Mouse (Mus musculus): ENCODE data around the gene Cul5.
A peak's percentile ranks its signal among the peaks of the same experiment; 100 is the strongest.

The Cul5 gene

GRCm38 (mm10) chr9:53607192-53607591 lies 62.6 kb downstream of the Cul5 start:
- no peak for DNase-seq

- no peak for DNase-seq
These were observed 64.9 kb downstream of the Cul5 start for GRCm38 (mm10) chr9:53604954-53605353.

- DNase-seq = no peak
These were observed 66.0 kb downstream of the Cul5 start for GRCm38 (mm10) chr9:53603849-53604248.

DNA sequence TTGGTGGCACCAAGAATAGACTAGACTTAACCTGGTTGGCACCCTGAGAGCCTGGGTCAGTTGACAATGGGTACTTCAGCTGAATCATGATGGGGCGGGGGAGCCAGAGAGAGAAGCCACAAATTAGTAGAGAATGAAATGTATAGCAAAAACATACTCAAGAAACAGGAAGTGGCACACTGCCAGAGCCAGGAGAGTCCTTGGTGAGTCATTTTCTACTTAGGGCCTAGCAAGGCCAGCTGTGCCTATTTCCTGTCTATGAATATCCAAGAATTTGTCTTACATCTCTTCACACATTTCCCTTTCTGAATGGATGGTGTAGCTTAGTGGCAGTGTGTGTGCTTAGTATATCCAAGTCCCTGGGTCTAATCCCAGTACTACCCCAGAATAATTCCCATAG lies 66.4 kb downstream of the Cul5 start:
- DNase-seq = peak; percentile 22 to 39

GRCm38 (mm10) chr9:53601541-53601940 lies 68.3 kb downstream of the Cul5 start:
- DNase-seq = no peak

DNA sequence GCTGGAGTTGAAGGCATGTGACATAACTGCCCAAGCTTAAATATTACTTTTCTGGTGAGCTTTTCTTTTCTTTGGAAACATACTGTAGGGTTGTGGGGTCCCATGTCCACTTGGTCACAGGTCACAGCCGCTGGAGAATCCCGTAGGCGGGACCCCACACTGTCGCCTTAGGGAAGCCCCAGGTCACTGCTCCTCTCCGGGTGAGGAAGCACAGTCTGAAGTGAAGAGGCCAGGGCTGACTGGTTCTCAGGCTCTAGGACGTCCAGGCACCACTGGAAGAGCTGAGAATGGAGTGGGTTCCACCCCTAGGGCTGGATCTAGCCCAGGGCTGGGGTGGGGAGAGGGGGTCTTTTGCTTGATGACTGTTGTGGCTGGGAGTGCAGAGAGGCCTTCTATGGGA lies 71.2 kb downstream of the Cul5 start:
- DNase-seq = peak; percentile 18 to 47

GRCm38 (mm10) chr9:53596971-53597600 lies 72.7 kb downstream of the Cul5 start:
- no peak for DNase-seq

DNA sequence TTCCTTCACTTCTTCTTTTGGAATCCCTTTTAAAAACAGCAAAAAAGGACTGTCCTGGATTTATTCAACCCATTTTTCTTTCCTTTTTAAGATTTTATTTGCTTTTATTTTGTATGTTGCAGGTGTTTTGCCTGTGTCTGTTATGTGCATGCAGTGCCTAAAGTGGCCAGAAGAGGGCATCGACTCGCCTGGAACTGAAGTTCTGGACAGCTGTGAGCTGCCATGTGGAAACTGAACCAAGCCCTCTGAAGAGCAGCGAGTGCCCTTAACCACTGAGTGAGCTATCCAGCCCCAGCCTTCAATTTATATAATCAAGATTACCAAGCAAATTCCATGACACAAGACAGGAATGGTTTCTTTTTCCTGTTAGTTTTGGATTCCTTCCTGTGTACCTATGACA lies 75.0 kb downstream of the Cul5 start:
- DNase-seq = peak; percentile 86 to 87

GRCm38 (mm10) chr9:53581870-53582269 lies 87.9 kb downstream of the Cul5 start:
- DNase-seq = no peak

GRCm38 (mm10) chr9:53575721-53576120 lies 94.1 kb downstream of the Cul5 start:
- DNase-seq = no peak

DNA sequence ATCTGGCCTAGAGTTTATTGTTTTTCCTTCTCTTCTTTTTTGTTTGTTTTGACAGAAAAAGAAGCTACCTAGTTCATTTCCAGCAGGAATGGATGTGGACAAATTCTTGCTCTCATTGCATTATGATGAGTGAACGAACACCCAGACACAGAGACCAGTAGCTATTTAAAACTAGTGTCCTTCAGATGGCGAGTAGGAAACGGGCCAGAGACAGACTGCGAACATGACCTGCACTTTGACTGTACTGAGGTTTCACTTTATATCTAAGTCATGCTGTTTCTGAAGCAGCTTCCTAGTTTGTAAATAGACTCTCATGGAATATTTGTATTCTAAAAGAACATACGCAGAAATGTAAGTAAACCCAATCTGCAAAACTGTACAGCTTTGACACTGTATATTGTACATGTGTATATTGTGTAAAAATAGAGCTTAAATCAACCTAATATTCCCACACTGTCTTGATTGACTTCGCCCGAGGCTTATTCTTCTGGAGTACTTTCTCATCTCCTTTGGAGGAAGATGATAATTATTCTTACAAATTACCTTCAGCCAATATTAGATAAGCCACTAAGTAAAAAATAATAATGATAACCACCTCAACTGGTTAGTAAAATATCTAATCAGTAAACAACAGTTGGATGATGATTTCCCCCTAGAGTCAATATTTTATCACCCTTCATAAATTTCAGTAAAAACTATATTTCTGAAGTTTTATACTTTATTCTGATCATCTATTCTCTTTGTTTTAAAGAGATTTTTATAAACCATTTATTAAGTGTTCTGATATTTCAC lies 97.1 kb downstream of the Cul5 start:
- DNase-seq = no peak

DNA sequence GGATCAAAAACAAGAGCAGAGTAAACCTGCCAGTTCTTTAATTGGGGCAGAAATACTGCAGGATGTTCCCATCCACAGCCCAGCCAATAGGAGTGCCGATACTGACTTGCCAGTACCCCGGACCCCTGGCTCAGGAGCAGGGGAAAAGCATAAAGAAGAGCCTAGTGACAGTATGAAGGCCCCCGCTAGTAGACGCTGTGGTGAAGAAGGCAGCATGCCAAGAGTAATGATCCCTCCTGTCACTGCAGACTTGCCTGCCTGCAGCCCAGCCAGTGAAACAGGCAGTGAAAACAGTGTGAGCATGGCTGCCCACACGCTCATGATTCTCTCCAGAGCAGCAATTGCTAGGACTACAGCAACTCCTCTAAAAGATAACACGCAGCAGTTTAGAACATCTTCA lies 99.2 kb downstream of the Cul5 start:
- peak; percentile 15 to 33 for DNase-seq

All from kidney, postnatal 4 days (tissue).